8 mouse cellular contexts compared by ENCODE assay signal in the genomic region with DNA sequence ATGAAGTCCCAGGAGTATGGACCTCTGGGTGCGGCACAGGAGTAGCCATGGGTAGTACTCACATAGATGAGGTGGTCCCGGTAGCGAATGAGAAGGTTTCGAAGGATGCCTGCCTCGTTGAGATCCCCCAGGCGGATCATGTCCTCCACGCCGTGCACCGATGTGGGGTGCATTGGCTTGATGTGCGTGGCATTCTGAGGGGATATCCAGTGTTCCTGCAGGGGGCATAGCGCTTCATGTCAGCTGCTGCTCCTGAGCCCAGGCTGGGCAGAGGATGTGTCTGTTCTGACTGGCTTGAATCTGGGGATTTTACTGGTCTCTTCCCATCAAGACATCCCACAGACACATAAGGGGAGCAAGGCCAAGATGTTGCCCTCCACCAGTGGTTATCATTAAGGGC. TPM values are rescaled to one million over a fixed set of nuclear protein-coding genes. Genes with fewer than 3 reads are reported as not detected.
DNase-seq lines count a peak whose midpoint lies in the region; ATAC-seq and TF ChIP-seq lines count a peak whose summit lies in the region.

No protein-coding gene starts in this region.

- WGBS in hindbrain, embryonic 12.5 days, result 96% methylated on average over 11 of the region's 11 CpGs
- 88% methylated on average over 11 of the region's 11 CpGs for WGBS in liver, postnatal 0 days (ENCODE audit: insufficient replicate concordance)

- H3K9ac ChIP-seq in hindbrain, embryonic 12.5 days, result 0 out of 2 replicates have a peak overlapping the region, but pooled peaks have one; percentile 39
- H3K9ac ChIP-seq in liver, postnatal 0 days (replicated peaks), result no peak overlapping the region

- peaks cover 13% of the 10 kb centered on the region for H3K4me1 ChIP-seq in hindbrain, embryonic 12.5 days
- H3K4me1 ChIP-seq in liver, postnatal 0 days (ENCODE audit: insufficient read depth), result peaks cover 24% of the 10 kb centered on the region

- peak overlapping the region; percentile 53; the same call in 1 of the 2 replicates for H3K4me2 ChIP-seq in hindbrain, embryonic 12.5 days (replicated peaks)
- peak overlapping the region; percentile 72; the same call in 1 of the 2 replicates for H3K4me2 ChIP-seq in liver, postnatal 0 days (ENCODE audit: low read depth, low read length)

- peak overlapping the region; percentile 55; the same call in 1 of the 2 replicates for H3K27ac ChIP-seq in hindbrain, embryonic 12.5 days
- H3K27ac ChIP-seq in liver, postnatal 0 days (ENCODE audit: low read depth), result peak overlapping the region; percentile 72; the same call in 1 of the 2 replicates
- no peak overlapping the region; the same call in 1 of the 2 replicates for H3K27ac ChIP-seq in left cerebral cortex, adult 2 months

- ATAC-seq in hindbrain, embryonic 12.5 days (ENCODE audit: low FRiP score), result 0 out of 2 replicates have a peak, but pooled peaks have one; percentile 20
- ATAC-seq in liver, postnatal 0 days, result no peak

- TF ChIP-seq EP300 in liver, postnatal 0 days (IDR thresholded peaks at IDR 0.05; ENCODE audit: low read depth), result no peak

- H3K27me3 ChIP-seq in hindbrain, embryonic 12.5 days, result no peaks in the 10 kb centered on the region
- no peaks in the 10 kb centered on the region for H3K27me3 ChIP-seq in liver, postnatal 0 days (ENCODE audit: insufficient read depth, low read length)

- H3K36me3 ChIP-seq in hindbrain, embryonic 12.5 days, result peaks cover 5% of the 10 kb centered on the region
- 0 out of 2 replicates have a peak, but pooled peaks cover 6% of the 10 kb centered on the region for H3K36me3 ChIP-seq in liver, postnatal 0 days (replicated peaks; ENCODE audit: insufficient read depth, low read length)

- H3K4me3 ChIP-seq in hindbrain, embryonic 12.5 days, result no peak overlapping the region
- no peak overlapping the region for H3K4me3 ChIP-seq in liver, postnatal 0 days (ENCODE audit: low read depth, low read length)
- no peak overlapping the region for H3K4me3 ChIP-seq in left cerebral cortex, adult 2 months

- no peaks in the 10 kb centered on the region for H3K9me3 ChIP-seq in hindbrain, embryonic 12.5 days (replicated peaks)
- no peaks in the 10 kb centered on the region for H3K9me3 ChIP-seq in liver, postnatal 0 days (ENCODE audit: low read length)

- no peak for TF ChIP-seq CTCF in liver, postnatal 0 days (IDR thresholded peaks at IDR 0.05; ENCODE audit: low read depth)
- TF ChIP-seq CTCF in left cerebral cortex, adult 2 months (IDR thresholded peaks at IDR 0.05), result no peak

- DNase-seq in heart, adult 11 months, result peak; percentile 88
- DNase-seq in heart, postnatal 14 days, result no peak
- DNase-seq in ES-CJ7 (ENCODE audit: low read depth, low spot score), result peak; percentile 17
- DNase-seq in liver, postnatal 0 days, result no peak
- DNase-seq in spleen, adult 12 weeks (ENCODE audit: low spot score), result no peak
- DNase-seq in embryo, embryonic 10.5 days (ENCODE audit: low spot score), result no peak
- no peak for DNase-seq in left cerebral cortex, adult 2 months (ENCODE audit: extremely low spot score in 1 of 2, low spot score in 2 of 2)

- intact Hi-C loops in heart, postnatal 14 days (cut with DNase I), result no loop called here
- intact Hi-C loops in left cerebral cortex, adult 2 months (cut with DNase I), result no loop called here

RNA-seq across cellular contexts. Expression of gene Myo7a, which starts 16.8 kb away (rescaled TPM):
- 1 to 10 TPM; 5.4 to 6.3 TPM for total RNA-seq in heart, postnatal 14 days (2021)
- 21.9 and 22.5 TPM in 2 replicates for polyA plus RNA-seq in hindbrain, embryonic 12.5 days (2016; fragmentation: Nextera tagmentation; extraction: Ambion mirVana)
- polyA plus RNA-seq in liver, postnatal 0 days (2015; fragmentation: Nextera tagmentation; extraction: Ambion mirVana), result 6.5 and 7.6 TPM in 2 replicates
- total RNA-seq in left cerebral cortex, adult 2 months (2021), result 10 to 100 TPM; 12.7 to 15.1 TPM

RNA-seq across cellular contexts. Expression of gene Omp, which starts 42.8 kb away (rescaled TPM):
- total RNA-seq in heart, postnatal 14 days (2021), result under 1 TPM; 0.22 TPM
- 0.28 and 0.73 TPM in 2 replicates for polyA plus RNA-seq in hindbrain, embryonic 12.5 days (2016; fragmentation: Nextera tagmentation; extraction: Ambion mirVana)
- 0.23 and 0.27 TPM in 2 replicates for polyA plus RNA-seq in liver, postnatal 0 days (2015; fragmentation: Nextera tagmentation; extraction: Ambion mirVana)
- under 1 TPM; 0.77 to 0.89 TPM for total RNA-seq in left cerebral cortex, adult 2 months (2021)

Comparison
In these comparisons a context has a peak if more than half of its experiments do, and no peak if none do; other contexts are left out.
1. DNase-seq: peak in heart, adult 11 months (single experiment) and ES-CJ7 (single experiment); none in heart, postnatal 14 days (0 of 2), liver, postnatal 0 days (single experiment), spleen, adult 12 weeks (single experiment), embryo, embryonic 10.5 days (single experiment) and left cerebral cortex, adult 2 months (0 of 2).